Mouse (Mus musculus) erythroid progenitor cell, adult 5-6 weeks (primary cell): ENCODE data around the gene Cdsn. TPM values are rescaled to one million over a fixed set of nuclear protein-coding genes. Genes with fewer than 3 reads are reported as not detected.

ENCODE experiments used
- ATAC-seq: replicated peaks from 2 replicates; pipeline ENCODE4 v1.8.0; 2016; ENCODE audit warnings: moderate number of reproducible peaks, mild to moderate bottlenecking, moderate TSS enrichment, inconsistent platforms; ENCODE audit not compliant: poor library complexity, low FRiP score, severe bottlenecking
- total RNA-seq, 2 experiments: library from RNA; stranded (forward) in 1 of 2; stranded (reverse) in 1 of 2; fragments of 150-400 nt in 1 of 2; fragments of 186-747, 209-891 nt in 1 of 2; gene quantifications; 2 replicates each; pipeline versions ENCODE4 v1.2.3 to v1.2.4; 2015 to 2017; ENCODE audit warnings: low replicate concordance in 2 of 2

The Cdsn gene
- total RNA-seq, 2 experiments from 2014 or later: not detected

GRCm38 (mm10) chr17:35532360-35532759, 19.6 kb upstream of the Cdsn start:
- ATAC-seq: no peak

DNA sequence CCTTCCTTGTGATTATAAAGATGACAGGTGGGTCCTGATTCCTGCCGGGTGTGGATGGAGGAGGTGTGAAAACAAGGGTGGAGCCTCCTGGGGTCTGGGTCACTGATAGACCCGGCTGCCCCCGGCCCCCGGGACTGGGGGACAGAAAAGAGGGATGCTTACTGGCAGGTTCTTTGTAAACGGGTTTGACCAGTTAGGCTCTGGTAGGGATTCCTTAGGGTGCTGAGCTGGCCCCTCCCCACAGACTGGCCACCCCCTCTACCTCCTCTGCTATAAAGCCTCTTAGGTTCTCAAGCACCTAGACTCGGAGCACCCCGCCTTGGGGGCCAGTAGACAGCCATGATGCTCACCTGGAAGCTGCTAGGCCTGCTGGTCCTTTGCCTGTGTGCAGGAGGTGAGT, 19.0 kb upstream of the Cdsn start, which contains the start of gene Psors1c2:
Psors1c2 (plus strand) TSS at position 301 of the 400 bp plus-strand sequence.
- no peak for ATAC-seq

DNA sequence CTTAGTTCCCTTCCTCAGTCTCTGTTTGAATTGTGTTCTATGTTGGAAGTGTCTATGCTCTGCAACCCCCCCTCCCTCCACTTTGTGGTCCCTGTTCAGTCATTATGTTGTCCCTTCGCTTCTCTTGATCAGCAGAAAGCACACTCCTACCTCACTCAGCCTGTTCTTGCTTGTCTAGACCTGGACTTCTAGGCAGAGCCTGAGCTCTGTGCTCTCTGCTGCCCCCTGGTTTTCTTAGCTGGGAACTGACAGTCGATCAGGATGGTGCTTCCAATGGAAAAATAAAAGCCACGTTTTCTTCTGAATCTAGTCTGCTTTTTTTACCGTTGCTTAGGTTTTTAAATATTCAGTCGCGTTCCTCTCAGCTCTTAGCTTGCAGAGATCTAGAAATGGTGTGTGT, 17.6 kb upstream of the Cdsn start:
- ATAC-seq: peak; percentile 79

- no peak for ATAC-seq
Observed at GRCm38 (mm10) chr17:35537421-35537820, 14.5 kb upstream of the Cdsn start.

- ATAC-seq: no peak
Observed at GRCm38 (mm10) chr17:35538476-35538875, 13.5 kb upstream of the Cdsn start.

DNA sequence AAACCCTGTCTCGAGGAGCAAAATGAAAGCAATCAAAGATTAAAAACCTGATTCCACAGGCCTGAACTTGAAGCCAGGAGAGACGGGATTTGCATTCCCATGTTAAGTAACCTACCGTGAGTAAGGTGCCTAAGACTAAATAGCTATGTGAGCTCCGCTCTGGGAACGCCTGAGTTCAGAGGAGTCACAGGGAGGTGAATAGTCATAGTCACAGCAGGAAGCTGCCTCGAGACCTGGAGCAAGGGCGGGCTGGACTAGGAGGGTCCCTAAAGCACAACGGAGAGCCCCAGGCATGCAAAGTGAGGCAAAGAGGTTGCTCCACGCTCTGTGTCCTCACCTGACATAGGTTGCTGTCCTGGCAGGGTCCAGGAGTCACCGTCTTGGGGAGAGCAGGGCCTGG, 12.4 kb upstream of the Cdsn start:
- no peak for ATAC-seq

DNA sequence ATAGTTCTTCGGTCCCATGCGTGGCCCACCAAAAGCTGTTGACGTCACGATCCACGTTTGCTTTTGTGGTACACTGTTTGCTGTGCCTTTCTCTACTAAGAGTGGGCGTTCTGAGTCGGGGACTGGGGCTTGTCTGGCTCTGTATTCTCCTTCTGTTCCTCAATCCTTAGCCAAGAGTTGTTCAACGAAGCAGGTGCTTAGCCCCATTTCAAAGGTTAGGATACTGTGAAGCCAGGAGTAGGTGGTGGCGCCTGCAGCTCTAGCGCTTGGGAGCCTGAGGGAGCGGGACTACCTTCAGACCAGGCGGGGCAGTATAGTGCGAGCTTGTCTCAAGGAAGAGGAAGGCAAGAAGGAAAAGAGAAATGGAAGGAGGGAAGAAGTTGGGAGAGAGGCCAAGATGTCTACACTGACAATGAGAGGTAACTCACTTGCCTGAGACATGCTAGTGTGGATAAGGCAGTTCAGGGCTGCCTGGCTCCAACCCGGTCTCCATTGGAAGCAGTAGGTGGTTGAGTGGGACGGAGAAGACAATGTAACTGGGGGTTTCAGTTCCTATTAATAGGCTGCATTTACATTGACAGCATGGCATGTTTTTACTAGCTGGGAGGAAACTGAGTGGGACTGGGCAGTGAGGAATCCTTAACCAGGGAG, 9.0 kb upstream of the Cdsn start:
- no peak for ATAC-seq

DNA sequence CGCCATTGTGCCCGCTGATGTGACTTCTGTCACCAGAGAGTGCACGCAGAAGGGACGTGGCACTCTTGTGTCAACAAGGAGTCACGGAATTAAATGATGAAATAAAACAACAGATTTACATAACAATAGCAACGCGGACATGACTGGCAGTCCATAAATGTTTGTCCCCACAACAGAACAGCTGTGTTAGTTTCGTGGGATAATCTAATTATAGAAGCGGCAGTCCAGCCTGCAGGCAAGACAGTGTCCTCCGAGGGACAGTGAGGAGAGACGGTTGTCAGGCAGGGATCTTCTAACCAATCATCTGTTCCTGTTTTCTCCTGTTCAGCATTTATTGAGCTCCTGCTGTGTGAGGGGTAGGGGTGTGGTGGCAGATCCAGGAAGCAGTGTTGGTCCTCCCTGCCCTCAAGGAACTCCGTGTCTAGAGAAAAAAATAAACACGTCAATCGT, 8.5 kb upstream of the Cdsn start:
- ATAC-seq: no peak

DNA sequence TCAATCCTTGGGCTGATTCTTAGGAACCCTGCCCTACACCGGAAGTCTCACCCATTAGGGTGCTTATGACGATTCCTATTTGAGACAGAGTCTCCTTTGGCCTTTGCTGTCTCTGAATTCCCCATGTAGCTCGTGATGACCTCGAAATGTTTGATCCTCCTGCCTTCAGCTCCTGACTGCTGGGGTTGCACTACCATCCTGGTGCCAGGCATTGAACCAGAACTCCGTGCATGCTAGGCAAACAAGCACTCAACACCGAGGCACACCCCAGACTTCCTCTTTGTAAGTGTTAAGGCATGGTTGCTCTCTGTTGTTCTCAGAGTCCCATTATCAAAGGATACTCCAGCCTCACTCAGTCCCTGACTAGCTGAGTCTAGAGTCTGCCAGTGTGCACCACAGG, 7.9 kb upstream of the Cdsn start:
- no peak for ATAC-seq

DNA sequence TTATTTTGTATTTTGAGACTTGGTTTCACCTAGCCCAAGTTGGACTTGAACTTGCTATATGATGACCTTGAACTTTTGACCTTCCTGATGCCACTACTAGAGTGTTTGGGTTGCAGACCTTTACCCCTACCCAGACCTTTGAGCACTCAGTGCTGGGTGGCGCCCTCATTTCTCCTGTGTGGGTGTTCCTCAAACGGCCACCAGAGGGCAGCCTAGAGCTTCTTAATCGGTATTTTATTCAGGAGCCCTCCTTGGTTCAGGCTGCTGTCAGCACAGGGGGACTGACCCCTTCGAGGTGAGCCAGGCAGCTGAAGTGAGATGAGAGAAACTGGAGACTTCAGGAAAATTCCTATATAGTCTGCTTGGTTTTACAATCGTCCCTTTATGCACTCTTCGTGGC, 7.2 kb upstream of the Cdsn start:
- ATAC-seq: peak; percentile 68; the same call in 1 of the 2 replicates

GRCm38 (mm10) chr17:35547465-35547864, 4.5 kb upstream of the Cdsn start:
- ATAC-seq: no peak

DNA sequence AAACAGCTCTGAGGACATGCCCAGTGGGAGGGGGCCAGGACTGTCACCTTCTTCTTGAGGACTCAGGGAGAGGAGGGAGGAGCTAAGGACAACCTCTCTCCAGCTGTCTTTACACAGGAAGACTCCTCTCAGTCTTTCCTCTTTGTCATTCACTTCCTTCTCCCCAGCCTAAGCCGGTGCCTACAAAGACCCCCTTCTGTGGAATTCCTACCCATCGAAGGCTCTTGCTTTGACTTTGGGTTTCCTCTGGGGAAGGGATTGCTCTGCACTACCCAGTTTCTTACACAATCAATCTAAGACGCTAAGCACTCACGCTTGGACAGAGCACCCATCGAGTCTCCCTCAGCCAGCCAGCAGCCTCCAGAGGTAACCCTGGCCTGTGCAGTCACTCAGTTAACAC, 3.3 kb upstream of the Cdsn start:
- no peak for ATAC-seq

DNA sequence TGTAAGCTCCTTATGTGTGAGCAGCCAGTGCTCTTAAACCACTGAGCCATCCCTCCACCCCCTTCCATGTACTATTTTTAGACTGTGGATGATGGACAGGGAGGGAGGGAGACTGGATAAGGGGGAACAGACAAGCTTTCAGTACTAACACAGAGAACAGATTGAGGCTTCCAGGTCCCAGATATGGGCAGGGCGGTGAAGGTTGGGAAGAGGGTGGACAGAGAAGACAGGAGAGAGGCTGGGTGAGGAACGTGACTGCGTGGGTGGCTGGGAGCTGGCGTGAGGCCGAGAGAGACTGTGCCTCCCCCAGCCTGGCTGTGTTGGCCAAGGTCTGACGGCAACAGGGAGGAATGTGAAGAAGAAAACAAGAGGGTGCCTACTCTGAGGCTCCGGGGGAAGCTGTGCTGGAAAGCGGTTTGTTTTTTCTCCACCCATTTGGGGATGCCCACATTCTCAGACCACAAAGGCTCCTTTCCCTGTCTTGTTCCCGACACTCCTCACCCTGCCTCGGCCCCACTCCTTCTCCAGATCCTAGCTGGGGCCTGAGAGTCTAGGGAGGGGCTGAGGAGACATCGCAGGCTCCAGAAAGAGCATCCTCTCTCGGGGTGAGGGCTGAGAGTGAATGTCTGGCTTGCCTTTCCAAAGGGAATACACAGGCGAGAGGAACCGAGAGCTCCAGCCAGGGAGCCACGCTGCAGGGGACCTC, 2.3 kb upstream of the Cdsn start:
- no peak for ATAC-seq

- no peak for ATAC-seq
Observed at GRCm38 (mm10) chr17:35550143-35550494, 1.8 kb upstream of the Cdsn start.

DNA sequence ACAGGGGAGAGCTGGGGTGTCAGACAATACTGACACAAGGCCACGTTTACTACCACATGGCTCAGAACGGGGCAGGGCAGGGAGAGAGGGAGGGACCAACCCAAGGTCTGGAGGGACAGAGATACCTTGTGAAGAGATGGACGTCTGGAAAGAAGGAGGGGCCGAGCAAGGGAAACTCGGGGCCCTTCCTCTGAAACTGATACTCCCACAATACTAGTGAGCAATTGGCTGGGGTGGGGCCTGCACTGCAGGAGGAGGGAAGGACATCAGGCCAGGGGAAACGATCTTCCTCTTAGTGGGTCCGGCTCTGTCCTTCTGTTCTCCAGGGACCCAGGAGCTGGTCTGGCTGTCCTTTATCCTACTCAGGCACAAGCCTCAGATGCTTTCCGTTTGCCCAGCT, 1.1 kb upstream of the Cdsn start:
- ATAC-seq: no peak

DNA sequence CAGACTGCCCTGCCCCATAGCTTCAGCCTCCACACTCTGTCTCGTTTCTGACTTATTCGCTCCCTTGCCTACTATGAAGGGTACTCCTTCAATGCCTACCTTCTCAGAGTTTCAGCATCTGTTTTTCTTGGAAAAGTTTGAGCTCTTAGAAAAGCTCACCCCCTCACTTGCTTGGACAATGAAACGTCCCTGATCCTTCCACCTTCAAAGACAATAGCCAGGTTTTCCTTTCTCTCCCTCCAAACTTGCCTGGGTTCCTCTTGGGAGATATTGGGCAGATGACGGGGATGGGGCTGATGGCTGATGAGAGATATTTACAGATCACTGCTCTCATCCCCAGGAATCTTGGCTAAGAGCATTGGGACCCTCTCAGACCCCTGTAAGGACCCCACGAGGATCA, 2.4 kb downstream of the Cdsn start:
- ATAC-seq: no peak

GRCm38 (mm10) chr17:35554761-35555397, 3.0 kb downstream of the Cdsn start:
- no peak for ATAC-seq

DNA sequence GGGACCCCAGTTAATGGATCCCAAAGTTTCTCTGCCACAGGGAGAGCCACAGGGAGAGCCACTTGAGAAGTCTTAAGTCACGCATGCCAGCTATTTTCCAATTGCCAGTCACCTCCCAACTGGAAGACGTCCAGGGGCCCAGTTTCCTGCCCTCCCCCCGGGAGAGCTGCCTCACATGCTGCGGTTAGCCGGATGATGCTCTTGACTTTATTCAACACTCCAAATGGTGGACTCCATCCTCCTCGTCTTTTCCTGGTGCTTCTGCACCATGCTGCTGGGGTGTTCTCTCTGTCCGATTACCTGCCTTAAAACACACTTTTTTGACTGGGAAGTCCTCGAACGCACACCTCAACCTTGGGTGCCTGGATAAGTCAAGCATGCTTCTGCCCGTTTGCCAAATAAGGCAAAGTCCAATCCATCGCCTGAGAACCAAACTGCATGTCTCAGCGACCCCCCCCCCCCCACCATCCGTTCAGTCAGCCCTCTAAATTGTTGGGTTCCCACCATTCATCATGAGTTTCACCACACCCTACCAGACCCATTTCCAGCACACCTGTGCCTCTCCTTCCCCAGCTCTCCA, 4.3 kb downstream of the Cdsn start:
- ATAC-seq: no peak

DNA sequence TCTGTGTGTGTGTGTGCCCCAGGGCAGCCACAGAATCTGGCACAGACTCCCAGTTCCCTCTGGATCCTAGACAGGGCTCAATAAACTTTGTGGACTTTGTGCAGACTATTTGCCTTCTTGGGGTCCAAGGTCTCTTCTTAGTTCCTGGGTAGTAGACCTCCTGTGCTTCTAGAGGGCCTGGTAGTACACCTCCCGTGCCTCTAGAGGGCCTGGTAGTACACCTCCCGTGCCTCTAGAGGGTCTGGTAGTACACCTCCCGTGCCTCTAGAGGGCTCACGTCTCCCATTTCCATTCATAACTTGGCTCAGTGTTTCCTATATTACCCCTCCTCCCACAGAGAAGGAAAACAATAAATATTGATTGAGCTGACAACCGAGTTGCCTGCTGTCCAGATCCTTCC, 4.9 kb downstream of the Cdsn start:
- ATAC-seq: peak; percentile 65; the same call in 1 of the 2 replicates

- no peak for ATAC-seq
Observed at GRCm38 (mm10) chr17:35557351-35557750, 5.4 kb downstream of the Cdsn start.

DNA sequence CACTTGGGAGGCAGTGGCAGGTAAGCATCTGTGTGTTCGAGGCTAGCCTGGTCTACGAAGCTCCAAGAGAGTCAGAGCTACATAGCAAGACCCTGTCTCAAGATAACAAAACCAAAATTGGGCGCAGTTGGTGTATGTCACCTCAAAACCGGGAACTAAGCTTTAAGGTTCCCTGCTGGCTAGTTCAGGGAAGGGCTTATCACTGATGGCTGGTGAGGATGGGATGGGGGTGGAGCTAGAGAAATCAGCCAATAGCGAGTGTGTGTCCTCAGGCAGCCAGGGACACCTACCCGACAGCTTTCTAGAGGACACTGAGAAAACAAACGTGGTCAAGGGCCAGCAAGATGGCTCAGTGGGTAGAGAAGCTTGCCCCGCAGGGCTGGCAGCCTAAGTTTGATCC, 6.3 kb downstream of the Cdsn start:
- no peak for ATAC-seq
